In the genomic region with DNA sequence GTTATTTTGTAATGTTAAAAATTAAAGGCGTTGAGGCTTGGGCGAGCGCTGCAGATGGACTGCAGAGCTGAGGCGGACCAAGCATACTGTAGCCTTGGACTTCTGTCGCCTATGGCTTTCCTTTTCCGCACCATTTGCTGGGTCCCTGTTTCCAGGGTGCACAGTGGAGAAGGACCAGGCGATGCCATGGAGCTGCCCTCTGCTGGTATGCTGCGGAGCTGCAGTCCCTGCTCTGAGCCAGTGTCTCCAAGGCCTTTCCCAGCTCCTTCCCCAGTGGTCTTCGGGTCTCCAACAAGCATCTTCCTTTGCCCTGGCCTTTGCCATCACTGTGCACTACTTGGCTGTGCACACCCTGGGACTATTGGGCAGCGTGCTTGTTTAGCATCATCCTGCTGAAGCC, we compare ENCODE assay signal across 16 mouse cellular contexts. TPM values are rescaled to one million over a fixed set of nuclear protein-coding genes. Genes with fewer than 3 reads are reported as not detected.
"Had no signal": no experiment of that assay in that cellular context is flagged by ENCODE, and none has a peak within 500 bp of the region (broad histone marks: within the 10 kb centered on the region; RNA-seq: fewer than 3 reads in every experiment).

No protein-coding gene starts in this region.

RNA-seq across cellular contexts. Expression of gene Gm10662, which starts 19.2 kb away (rescaled TPM):
- polyA plus RNA-seq: lung, adult 2 months; lung, embryonic 15.5 days; lung, postnatal 0 days; macrophage; midbrain, embryonic 11.5 days; midbrain, embryonic 13.5 days; midbrain, embryonic 15.5 days; midbrain, postnatal 0 days; neural tube, embryonic 12.5 days; neural tube, embryonic 14.5 days; spleen, adult 2 months; stomach, embryonic 15.5 days; stomach, postnatal 0 days; testis, adult 2 months; thymus, adult 2 months; urinary bladder, adult 2 months had no signal

RNA-seq across cellular contexts. Expression of gene Vmn1r165, which starts 53.6 kb away (rescaled TPM):
- polyA plus RNA-seq: lung, adult 2 months; lung, embryonic 15.5 days; lung, postnatal 0 days; macrophage; midbrain, embryonic 11.5 days; midbrain, embryonic 13.5 days; midbrain, embryonic 15.5 days; midbrain, postnatal 0 days; neural tube, embryonic 12.5 days; neural tube, embryonic 14.5 days; spleen, adult 2 months; stomach, embryonic 15.5 days; stomach, postnatal 0 days; testis, adult 2 months; thymus, adult 2 months; urinary bladder, adult 2 months had no signal
